Mouse (Mus musculus): ENCODE measurements at regions not wholly inside any gene's neighbourhood (a gene's known extent, or its start where the extent isn't known, plus 50 kb on each side); places are given as distances from the start of the nearest gene placed in this dataset.
A peak's percentile ranks its signal among the peaks of the same experiment; 100 is the strongest.

DNA sequence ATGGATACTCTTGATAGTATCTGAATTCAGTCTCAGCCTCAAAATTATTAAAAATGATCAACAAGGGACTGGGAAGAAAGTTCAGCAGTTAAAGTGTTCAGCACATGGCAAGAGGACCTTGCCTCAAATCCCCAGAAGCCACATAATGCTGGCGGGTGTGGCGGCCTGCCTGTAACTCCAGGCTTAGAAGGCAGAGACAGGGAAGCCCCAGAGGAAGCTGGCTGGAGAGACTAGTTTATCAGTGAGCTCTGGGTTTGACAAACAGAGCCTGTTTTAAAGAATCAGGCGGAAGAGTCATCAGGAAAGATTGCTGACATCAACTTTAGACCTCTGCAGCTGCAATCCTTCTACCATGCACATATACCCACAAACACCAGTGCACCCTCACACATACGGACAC lies 52.1 kb upstream of the Fyn start:
- H3K9me3 ChIP-seq (ENCODE audit: control insufficient read depth, low read depth, low read length) = no peaks in the 10 kb centered on the region
- no peaks in the 10 kb centered on the region for H3K27me3 ChIP-seq (ENCODE audit: control insufficient read depth, insufficient read depth, low read length)
- no peaks in the 10 kb centered on the region for H3K4me1 ChIP-seq (ENCODE audit: control insufficient read depth, insufficient read depth, low read length)
- H3K36me3 ChIP-seq (ENCODE audit: control insufficient read depth, insufficient read depth, low read length) = no peaks in the 10 kb centered on the region
- no peak for ATAC-seq (ENCODE audit: insufficient number of reproducible peaks, insufficient read depth, low FRiP score, low read depth)
- 51% methylated on average over 4 of the region's 4 CpGs for WGBS
- no peak overlapping the region for H3K27ac ChIP-seq (ENCODE audit: low read length)
- no peak overlapping the region for H3K4me3 ChIP-seq (ENCODE audit: low read depth, low read length)
- no peak overlapping the region for H3K9ac ChIP-seq (replicated peaks; ENCODE audit: low read depth, low read length)
- H3K4me2 ChIP-seq (replicated peaks; ENCODE audit: low read depth, low read length) = no peak overlapping the region

- Histone ChIP-seq H3K9ac (replicated peaks; ENCODE audit: low read depth, low read length) (no peak overlapping the region), H3K27me3 (ENCODE audit: control insufficient read depth, insufficient read depth, low read length) (no peaks in the 10 kb centered on the region), H3K36me3 (ENCODE audit: control insufficient read depth, insufficient read depth, low read length) (no peaks in the 10 kb centered on the region), H3K9me3 (ENCODE audit: control insufficient read depth, low read depth, low read length) (no peaks in the 10 kb centered on the region), H3K27ac (ENCODE audit: low read length) (no peak overlapping the region), H3K4me2 (replicated peaks; ENCODE audit: low read depth, low read length) (no peak overlapping the region), H3K4me1 (ENCODE audit: control insufficient read depth, insufficient read depth, low read length) (no peaks in the 10 kb centered on the region), H3K4me3 (ENCODE audit: low read depth, low read length) (no peak overlapping the region)
- WGBS = 92% methylated on average over 6 of the region's 6 CpGs
- ATAC-seq (ENCODE audit: insufficient number of reproducible peaks, insufficient read depth, low FRiP score, low read depth) = no peak
These were observed 53.1 kb upstream of the Fyn start for GRCm38 (mm10) chr10:39315434-39316174.

GRCm38 (mm10) chr10:39311501-39311900 lies 57.2 kb upstream of the Fyn start:
- 85% methylated on average over 1 of the region's 1 CpGs for WGBS
- Histone ChIP-seq H3K4me1 (ENCODE audit: control insufficient read depth, insufficient read depth, low read length) (no peaks in the 10 kb centered on the region), H3K9ac (replicated peaks; ENCODE audit: low read depth, low read length) (no peak overlapping the region), H3K9me3 (ENCODE audit: control insufficient read depth, low read depth, low read length) (no peaks in the 10 kb centered on the region), H3K27ac (ENCODE audit: low read length) (no peak overlapping the region), H3K4me3 (ENCODE audit: low read depth, low read length) (no peak overlapping the region), H3K4me2 (replicated peaks; ENCODE audit: low read depth, low read length) (no peak overlapping the region), H3K27me3 (ENCODE audit: control insufficient read depth, insufficient read depth, low read length) (no peaks in the 10 kb centered on the region), H3K36me3 (ENCODE audit: control insufficient read depth, insufficient read depth, low read length) (no peaks in the 10 kb centered on the region)
- ATAC-seq (ENCODE audit: insufficient number of reproducible peaks, insufficient read depth, low FRiP score, low read depth) = no peak

GRCm38 (mm10) chr10:39308535-39308934 lies 60.1 kb upstream of the Fyn start:
- H3K27ac ChIP-seq (ENCODE audit: low read length) = no peak overlapping the region
- no peaks in the 10 kb centered on the region for H3K4me1 ChIP-seq (ENCODE audit: control insufficient read depth, insufficient read depth, low read length)
- no peak for ATAC-seq (ENCODE audit: insufficient number of reproducible peaks, insufficient read depth, low FRiP score, low read depth)
- no peak overlapping the region for H3K4me3 ChIP-seq (ENCODE audit: low read depth, low read length)
- no peaks in the 10 kb centered on the region for H3K36me3 ChIP-seq (ENCODE audit: control insufficient read depth, insufficient read depth, low read length)
- H3K9me3 ChIP-seq (ENCODE audit: control insufficient read depth, low read depth, low read length) = no peaks in the 10 kb centered on the region
- H3K4me2 ChIP-seq (replicated peaks; ENCODE audit: low read depth, low read length) = no peak overlapping the region
- H3K9ac ChIP-seq (replicated peaks; ENCODE audit: low read depth, low read length) = no peak overlapping the region
- WGBS = 67% methylated on average over 1 of the region's 1 CpGs
- no peaks in the 10 kb centered on the region for H3K27me3 ChIP-seq (ENCODE audit: control insufficient read depth, insufficient read depth, low read length)

DNA sequence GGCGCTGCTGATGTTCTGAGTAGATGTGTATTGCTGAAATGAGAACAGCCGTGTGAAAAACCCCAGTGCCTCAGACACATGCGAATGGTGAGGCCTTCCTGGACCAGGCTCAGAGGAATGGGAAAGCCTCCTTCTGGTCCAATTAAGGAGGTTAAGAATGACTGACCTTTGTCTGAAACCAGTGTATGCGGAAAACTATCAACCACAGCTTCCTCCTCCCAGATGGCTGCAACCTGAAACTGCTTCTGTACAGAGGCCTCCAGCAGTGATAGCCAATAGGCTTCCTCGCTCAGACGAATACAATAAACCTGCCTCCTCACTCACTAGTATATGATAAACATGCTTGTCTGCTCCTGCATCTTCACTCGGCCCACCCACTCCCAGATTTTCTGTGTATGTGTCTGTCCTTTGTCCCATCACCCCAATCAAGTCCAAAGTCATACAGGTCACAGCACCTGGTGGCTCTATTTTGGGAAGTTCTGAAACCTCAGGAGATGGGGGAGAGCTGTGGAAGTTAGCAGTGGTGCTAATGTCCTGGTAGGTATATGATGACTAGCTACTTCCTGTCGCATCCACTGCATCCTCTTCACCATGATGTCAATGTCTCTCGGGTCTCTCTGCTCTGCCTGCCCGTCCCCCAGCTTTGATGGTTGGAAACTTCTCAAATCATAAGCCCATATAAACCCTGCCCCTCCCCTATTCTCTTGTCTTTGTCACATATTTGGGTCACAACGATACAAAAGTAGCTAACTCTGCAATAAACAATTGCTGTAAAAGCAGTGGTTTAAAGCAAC lies 75.8 kb upstream of the Fyn start:
- Histone ChIP-seq H3K36me3 (ENCODE audit: control insufficient read depth, insufficient read depth, low read length) (no peaks in the 10 kb centered on the region), H3K27ac (ENCODE audit: low read length) (no peak overlapping the region), H3K27me3 (ENCODE audit: control insufficient read depth, insufficient read depth, low read length) (no peaks in the 10 kb centered on the region), H3K9me3 (ENCODE audit: control insufficient read depth, low read depth, low read length) (no peaks in the 10 kb centered on the region), H3K4me2 (replicated peaks; ENCODE audit: low read depth, low read length) (no peak overlapping the region), H3K4me3 (ENCODE audit: low read depth, low read length) (no peak overlapping the region), H3K4me1 (ENCODE audit: control insufficient read depth, insufficient read depth, low read length) (peaks cover 20% of the 10 kb centered on the region), H3K9ac (replicated peaks; ENCODE audit: low read depth, low read length) (no peak overlapping the region)
- 68% methylated on average over 11 of the region's 11 CpGs for WGBS
- ATAC-seq (ENCODE audit: insufficient number of reproducible peaks, insufficient read depth, low FRiP score, low read depth) = no peak

GRCm38 (mm10) chr10:39291747-39292198 lies 76.9 kb upstream of the Fyn start:
- peak; percentile 53; the same call in 1 of the 2 replicates for ATAC-seq (ENCODE audit: insufficient number of reproducible peaks, insufficient read depth, low FRiP score, low read depth)
- Histone ChIP-seq H3K9ac (replicated peaks; ENCODE audit: low read depth, low read length) (no peak overlapping the region), H3K27me3 (ENCODE audit: control insufficient read depth, insufficient read depth, low read length) (no peaks in the 10 kb centered on the region), H3K4me2 (replicated peaks; ENCODE audit: low read depth, low read length) (no peak overlapping the region), H3K27ac (ENCODE audit: low read length) (peak overlapping the region; percentile 67; the same call in 1 of the 2 replicates), H3K36me3 (ENCODE audit: control insufficient read depth, insufficient read depth, low read length) (no peaks in the 10 kb centered on the region), H3K9me3 (ENCODE audit: control insufficient read depth, low read depth, low read length) (no peaks in the 10 kb centered on the region), H3K4me1 (ENCODE audit: control insufficient read depth, insufficient read depth, low read length) (peaks cover 20% of the 10 kb centered on the region), H3K4me3 (ENCODE audit: low read depth, low read length) (no peak overlapping the region)
- WGBS = 71% methylated on average over 9 of the region's 9 CpGs

GRCm38 (mm10) chr10:39291134-39291746 lies 77.4 kb upstream of the Fyn start:
- no peak overlapping the region for H3K4me2 ChIP-seq (replicated peaks; ENCODE audit: low read depth, low read length)
- no peak overlapping the region for H3K9ac ChIP-seq (replicated peaks; ENCODE audit: low read depth, low read length)
- H3K4me3 ChIP-seq (ENCODE audit: low read depth, low read length) = no peak overlapping the region
- WGBS = 48% methylated on average over 8 of the region's 8 CpGs
- H3K27me3 ChIP-seq (ENCODE audit: control insufficient read depth, insufficient read depth, low read length) = no peaks in the 10 kb centered on the region
- ATAC-seq (ENCODE audit: insufficient number of reproducible peaks, insufficient read depth, low FRiP score, low read depth) = peak; percentile 49; the same call in 1 of the 2 replicates
- H3K27ac ChIP-seq (ENCODE audit: low read length) = peak overlapping the region; percentile 67; the same call in 1 of the 2 replicates
- peaks cover 20% of the 10 kb centered on the region for H3K4me1 ChIP-seq (ENCODE audit: control insufficient read depth, insufficient read depth, low read length)
- no peaks in the 10 kb centered on the region for H3K9me3 ChIP-seq (ENCODE audit: control insufficient read depth, low read depth, low read length)
- H3K36me3 ChIP-seq (ENCODE audit: control insufficient read depth, insufficient read depth, low read length) = no peaks in the 10 kb centered on the region

GRCm38 (mm10) chr10:39290245-39290644 lies 78.4 kb upstream of the Fyn start:
- Histone ChIP-seq H3K4me2 (replicated peaks; ENCODE audit: low read depth, low read length) (no peak overlapping the region), H3K27ac (ENCODE audit: low read length) (no peak overlapping the region), H3K4me1 (ENCODE audit: control insufficient read depth, insufficient read depth, low read length) (peaks cover 20% of the 10 kb centered on the region), H3K9ac (replicated peaks; ENCODE audit: low read depth, low read length) (no peak overlapping the region), H3K27me3 (ENCODE audit: control insufficient read depth, insufficient read depth, low read length) (no peaks in the 10 kb centered on the region), H3K36me3 (ENCODE audit: control insufficient read depth, insufficient read depth, low read length) (no peaks in the 10 kb centered on the region), H3K4me3 (ENCODE audit: low read depth, low read length) (no peak overlapping the region), H3K9me3 (ENCODE audit: control insufficient read depth, low read depth, low read length) (no peaks in the 10 kb centered on the region)
- WGBS = 69% methylated on average over 1 of the region's 1 CpGs
- no peak for ATAC-seq (ENCODE audit: insufficient number of reproducible peaks, insufficient read depth, low FRiP score, low read depth)

All from stomach, embryonic 14.5 days (tissue).